Mouse (Mus musculus) limb, embryonic 10.5 days (tissue): ENCODE data around the gene Thrap3. TPM values are rescaled to one million over a fixed set of nuclear protein-coding genes. Genes with fewer than 3 reads are reported as not detected.

Experiments
- DNase-seq: peaks from one replicate; pipeline ENCODE4 v3.0.0-alpha.2; 2017; ENCODE audit warnings: low spot score
- H3K27ac ChIP-seq: fragments of 300-500 bp; sonication (generic); 2 replicates; pipeline ENCODE4 v1.5.1; 2016; ENCODE audit warnings: mild to moderate bottlenecking
- H3K27me3 ChIP-seq: fragments of 300-500 bp; sonication (generic); 2 replicates; pipeline ENCODE4 v1.6.1; 2016; ENCODE audit warnings: low read depth, mild to moderate bottlenecking; ENCODE audit not compliant: poor library complexity, severe bottlenecking
- H3K36me3 ChIP-seq: fragments of 300-500 bp; sonication (generic); 2 replicates; pipeline ENCODE4 v1.6.1; 2016; ENCODE audit warnings: mild to moderate bottlenecking, moderate library complexity
- H3K4me1 ChIP-seq: fragments of 300-500 bp; sonication (generic); 2 replicates; pipeline ENCODE4 v1.6.1; 2016
- H3K4me3 ChIP-seq: fragments of 300-500 bp; sonication (generic); 2 replicates; pipeline ENCODE4 v1.5.1; 2016; ENCODE audit warnings: mild to moderate bottlenecking, moderate library complexity
- H3K9me3 ChIP-seq: fragments of 300-500 bp; sonication (generic); replicated peaks from 2 replicates; pipeline ENCODE4 v1.6.1; 2016; ENCODE audit warnings: mild to moderate bottlenecking
- WGBS: fragments of 180-500 bp; shearing (Covaris S2); methylation state at CpG from one replicate; pipeline ENCODE4 v1.1.7; 2016; 5-methylcytosine and 5-hydroxymethylcytosine counted together
- polyA plus RNA-seq: library from polyadenylated mRNA; unstranded; fragments of >200 nt; fragmentation: Nextera tagmentation; extraction: Ambion mirVana; gene quantifications from 2 replicates; pipeline ENCODE4 v1.2.1, GENCODE M21; 2016

Gene Thrap3
- polyA plus RNA-seq, 1 experiment from 2014 or later: 287 TPM

DNA sequence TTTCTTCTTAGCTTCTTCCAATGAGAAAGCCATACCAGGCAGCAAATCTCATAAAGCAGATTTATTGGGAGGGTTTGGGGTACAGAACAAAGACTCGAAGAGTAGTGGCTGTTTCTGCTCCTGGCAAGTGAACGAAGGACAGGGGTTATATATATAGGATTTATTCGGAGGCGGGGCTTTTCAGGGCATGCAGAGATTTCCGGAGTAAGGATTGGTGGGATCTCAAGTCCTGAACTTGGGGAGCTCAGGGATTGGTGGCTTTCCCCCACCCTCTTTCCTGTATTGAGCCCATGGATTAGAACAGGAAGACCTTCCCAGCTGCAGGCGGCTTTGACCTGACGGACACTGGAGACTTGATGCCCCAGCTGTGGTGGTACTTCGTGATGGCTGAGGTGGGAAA lies 1.5 kb upstream of the Thrap3 start:
- Histone ChIP-seq H3K27ac (peak overlapping the region; percentile 97), H3K4me3 (no peak overlapping the region), H3K9me3 (no peaks in the 10 kb centered on the region), H3K36me3 (peaks cover 19% of the 10 kb centered on the region), H3K27me3 (no peaks in the 10 kb centered on the region), H3K4me1 (peaks cover 37% of the 10 kb centered on the region)
- WGBS: 78% methylated on average over 8 of the region's 8 CpGs
- no peak for DNase-seq

DNA sequence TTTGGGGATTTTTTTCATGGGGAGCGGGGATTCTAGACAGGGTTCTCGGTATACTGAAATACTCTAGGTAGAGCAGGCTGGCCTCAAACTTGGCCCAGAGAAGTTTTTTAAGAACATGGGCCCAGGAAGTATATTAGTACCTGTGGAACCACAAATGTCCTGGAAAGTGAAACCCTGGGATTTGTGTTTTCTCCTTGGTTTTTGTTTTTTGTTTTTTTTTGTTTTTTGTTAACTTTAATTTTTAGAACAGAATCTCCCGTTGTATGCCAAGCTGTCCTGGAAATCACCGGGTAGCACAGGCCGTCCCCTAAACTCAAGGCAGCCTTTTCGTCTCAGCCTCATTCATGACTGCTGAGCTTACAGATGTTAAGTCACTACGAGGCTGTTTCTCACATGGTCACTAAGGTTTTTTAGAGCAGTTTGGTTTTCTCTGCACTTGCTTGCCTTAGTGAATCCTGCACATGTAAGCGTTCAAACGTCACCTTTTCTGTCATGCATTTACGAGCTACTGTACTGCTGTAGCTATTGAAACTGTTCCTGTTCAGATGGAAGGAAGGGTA lies 856 bp upstream of the Thrap3 start:
- H3K27me3 ChIP-seq: no peaks in the 10 kb centered on the region
- no peaks in the 10 kb centered on the region for H3K9me3 ChIP-seq
- peaks cover 20% of the 10 kb centered on the region for H3K36me3 ChIP-seq
- H3K4me3 ChIP-seq: peak overlapping the region; percentile 81
- H3K27ac ChIP-seq: peak overlapping the region; percentile 97
- DNase-seq: no peak
- peaks cover 37% of the 10 kb centered on the region for H3K4me1 ChIP-seq
- 76% methylated on average over 10 of the region's 10 CpGs for WGBS

DNA sequence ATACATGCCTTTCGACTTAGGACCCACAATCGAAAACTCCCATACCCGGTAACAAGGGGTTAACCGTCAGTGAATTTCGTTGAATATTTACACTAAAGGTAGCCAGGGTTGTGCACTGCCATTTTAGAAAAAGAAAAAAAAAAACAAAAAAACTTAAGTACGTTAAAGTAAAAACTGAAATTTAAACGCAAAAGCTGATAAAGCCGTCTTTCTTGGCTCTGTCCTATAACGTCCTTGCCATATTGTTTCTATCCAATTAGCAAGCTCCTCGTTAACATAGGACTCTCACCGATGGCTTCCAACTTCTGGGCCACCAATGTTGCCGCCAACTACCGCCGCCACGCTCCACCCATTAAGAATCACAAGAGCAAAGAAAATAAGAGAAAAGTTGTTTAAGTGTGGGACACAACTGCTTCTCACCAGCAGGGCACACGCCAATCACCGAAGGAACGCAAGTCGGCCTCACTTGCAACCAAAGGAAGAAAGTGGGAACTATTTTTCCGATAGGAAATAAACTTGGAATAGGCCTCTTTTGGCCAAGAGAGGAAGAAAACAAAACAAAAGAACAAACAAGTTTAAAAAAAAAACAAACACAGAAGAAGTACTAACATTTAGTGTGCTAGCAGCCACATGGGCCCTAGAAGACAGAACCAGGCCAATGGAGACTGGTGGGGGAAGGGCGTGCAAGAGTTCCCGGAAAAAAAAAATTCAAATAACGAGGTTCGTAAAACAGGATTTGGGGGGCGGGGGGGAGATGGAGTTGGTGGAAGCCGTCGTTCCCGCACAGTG lies 852 bp downstream of the Thrap3 start:
- DNase-seq: peak; percentile 56
- WGBS: under 1% methylated on average over 28 of the region's 28 CpGs
- H3K4me3 ChIP-seq: peak overlapping the region; percentile 81
- peaks cover 33% of the 10 kb centered on the region for H3K36me3 ChIP-seq
- H3K4me1 ChIP-seq: peaks cover 37% of the 10 kb centered on the region
- no peaks in the 10 kb centered on the region for H3K9me3 ChIP-seq
- no peaks in the 10 kb centered on the region for H3K27me3 ChIP-seq
- peak overlapping the region; percentile 97 for H3K27ac ChIP-seq

DNA sequence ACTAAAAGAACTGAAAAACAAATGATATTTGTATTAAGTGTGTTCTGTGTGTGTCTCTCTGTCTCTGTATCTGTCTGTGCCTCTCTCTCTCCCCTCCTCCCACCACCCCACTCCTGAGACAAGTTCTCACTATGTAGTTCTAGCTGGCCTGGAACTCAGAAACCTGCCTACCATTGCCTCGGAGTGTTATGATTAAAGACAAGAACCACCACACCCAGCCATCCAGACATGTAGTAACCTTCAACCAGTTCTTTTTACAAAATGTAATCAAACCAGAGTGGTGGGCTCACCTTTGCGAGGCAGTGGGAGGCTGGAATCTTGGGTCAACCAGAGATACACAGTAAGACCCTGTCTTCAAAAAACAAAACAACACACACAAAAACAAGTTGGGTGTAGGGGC lies 1.9 kb downstream of the Thrap3 start:
- Histone ChIP-seq H3K4me3 (peak overlapping the region; percentile 81), H3K4me1 (peaks cover 37% of the 10 kb centered on the region), H3K27ac (no peak overlapping the region), H3K36me3 (peaks cover 43% of the 10 kb centered on the region), H3K9me3 (no peaks in the 10 kb centered on the region), H3K27me3 (no peaks in the 10 kb centered on the region)
- 71% methylated on average over 2 of the region's 2 CpGs for WGBS
- no peak for DNase-seq

DNA sequence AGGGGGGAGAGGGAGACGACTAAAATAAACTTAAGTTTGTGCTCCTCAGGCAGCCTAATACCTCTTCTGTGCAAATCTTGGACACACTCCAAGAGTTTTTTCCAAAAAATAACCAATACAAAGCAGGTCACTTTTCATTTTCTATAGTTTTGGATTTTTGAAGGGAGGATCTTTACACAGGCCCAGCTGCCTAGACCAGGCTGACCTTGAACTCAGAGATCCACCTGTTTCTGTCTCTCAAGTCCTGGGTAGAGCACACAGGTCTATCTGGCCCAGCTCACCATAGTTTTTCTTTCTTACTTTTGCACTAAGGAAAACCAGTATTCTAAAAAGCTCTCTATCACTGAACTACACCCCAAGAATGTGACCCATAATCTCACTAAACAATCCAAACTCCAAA lies 2.5 kb downstream of the Thrap3 start:
- H3K4me1 ChIP-seq: peaks cover 37% of the 10 kb centered on the region
- WGBS: 83% methylated on average over 1 of the region's 1 CpGs
- no peak overlapping the region for H3K27ac ChIP-seq
- H3K9me3 ChIP-seq: no peaks in the 10 kb centered on the region
- H3K4me3 ChIP-seq: peak overlapping the region; percentile 81
- no peak for DNase-seq
- no peaks in the 10 kb centered on the region for H3K27me3 ChIP-seq
- peaks cover 48% of the 10 kb centered on the region for H3K36me3 ChIP-seq

DNA sequence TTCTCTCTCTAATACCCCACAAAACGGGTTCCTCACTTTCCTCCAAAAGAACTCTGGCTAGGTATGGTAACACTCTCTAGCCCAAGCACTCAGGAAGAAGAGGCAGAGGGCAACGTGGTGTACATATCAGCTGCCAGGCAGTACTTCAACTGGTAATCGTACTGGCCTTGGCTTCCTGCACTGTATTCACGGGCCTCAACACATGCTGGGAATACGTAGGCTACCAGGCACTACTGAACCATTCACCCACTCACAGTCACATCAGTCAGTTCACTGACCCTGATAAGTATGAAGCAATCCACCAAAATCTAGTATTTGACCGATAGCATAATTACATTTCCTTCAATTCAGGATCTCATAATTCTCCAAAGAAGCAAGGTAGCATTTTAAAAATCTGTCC lies 3.0 kb downstream of the Thrap3 start:
- WGBS: 92% methylated on average over 6 of the region's 6 CpGs
- Histone ChIP-seq H3K36me3 (peaks cover 53% of the 10 kb centered on the region), H3K4me1 (peaks cover 37% of the 10 kb centered on the region)

DNA sequence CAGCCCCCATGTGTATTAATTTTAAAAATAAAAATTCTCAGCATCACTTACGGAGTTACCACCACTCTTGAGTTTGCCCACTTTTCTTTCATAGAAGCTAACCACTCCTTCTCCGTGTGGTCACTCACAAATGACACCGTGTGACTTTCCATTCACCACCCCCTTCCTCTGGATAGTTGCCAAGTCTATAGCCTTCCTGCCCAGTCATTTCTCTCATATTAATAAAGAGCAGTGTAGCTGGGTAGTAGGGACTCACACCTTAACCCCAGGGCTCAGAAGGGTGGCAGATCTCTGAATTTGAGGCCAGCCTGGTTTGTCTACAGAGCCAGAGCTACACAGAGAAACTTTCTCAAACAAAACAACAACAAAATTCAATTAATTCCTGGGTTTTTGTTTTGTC lies 5.1 kb downstream of the Thrap3 start:
- peaks cover 74% of the 10 kb centered on the region for H3K36me3 ChIP-seq
- H3K9me3 ChIP-seq: no peaks in the 10 kb centered on the region
- DNase-seq: no peak
- peaks cover 17% of the 10 kb centered on the region for H3K4me1 ChIP-seq
- H3K4me3 ChIP-seq: no peak overlapping the region
- 93% methylated on average over 3 of the region's 3 CpGs for WGBS
- no peak overlapping the region for H3K27ac ChIP-seq
- H3K27me3 ChIP-seq: no peaks in the 10 kb centered on the region

More for the DNA sequence above, 3.0 kb downstream of the Thrap3 start:
- no peaks in the 10 kb centered on the region for H3K27me3 ChIP-seq
- H3K9me3 ChIP-seq: no peaks in the 10 kb centered on the region
- H3K4me3 ChIP-seq: no peak overlapping the region
- no peak for DNase-seq
- no peak overlapping the region for H3K27ac ChIP-seq

DNA sequence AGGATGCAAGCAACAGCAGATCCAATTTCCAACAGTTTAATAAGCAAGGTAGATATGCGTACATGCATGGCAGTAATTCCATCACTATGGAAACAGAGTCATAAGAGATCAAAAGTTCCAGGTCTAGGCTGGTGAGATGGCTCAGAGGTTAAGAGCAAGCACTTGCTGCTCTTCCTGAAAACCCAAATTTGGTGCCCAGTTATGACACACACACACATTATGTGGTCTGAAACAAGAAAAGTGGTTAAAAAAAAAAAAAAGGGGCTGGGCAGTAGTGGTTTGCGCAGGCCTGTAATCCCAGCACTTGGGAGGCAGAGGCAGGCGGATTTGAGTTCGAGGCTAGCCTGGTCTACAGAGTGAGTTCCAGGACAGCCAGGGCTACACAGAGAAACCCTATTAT lies 7.6 kb downstream of the Thrap3 start:
- H3K36me3 ChIP-seq: peaks cover 90% of the 10 kb centered on the region
- H3K4me1 ChIP-seq: peaks cover 4% of the 10 kb centered on the region; the same call in 1 of the 2 replicates
- H3K27ac ChIP-seq: no peak overlapping the region
- WGBS: 95% methylated on average over 4 of the region's 4 CpGs
- H3K4me3 ChIP-seq: no peak overlapping the region
- no peak for DNase-seq
- H3K9me3 ChIP-seq: no peaks in the 10 kb centered on the region
- H3K27me3 ChIP-seq: no peaks in the 10 kb centered on the region

DNA sequence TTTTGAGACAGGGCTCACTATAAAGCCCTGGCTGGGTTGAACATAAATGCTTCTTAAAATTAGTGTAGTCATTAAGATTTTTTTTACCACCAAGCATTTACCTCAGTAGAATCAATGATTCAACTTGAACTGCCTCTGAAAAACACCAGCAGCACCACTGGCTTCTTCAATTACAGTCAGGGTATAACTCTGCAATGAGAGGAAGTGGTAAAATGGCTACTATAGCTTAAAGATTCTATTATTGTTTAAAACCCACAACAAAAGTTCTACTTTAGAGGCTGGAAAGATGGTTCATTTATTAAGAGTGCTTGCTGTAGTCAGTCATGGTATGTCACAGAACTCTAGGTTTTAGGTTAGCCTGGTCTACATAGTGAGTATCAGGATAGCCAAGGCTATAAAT lies 8.3 kb downstream of the Thrap3 start:
- Histone ChIP-seq H3K27me3 (no peaks in the 10 kb centered on the region), H3K4me1 (no peaks in the 10 kb centered on the region), H3K27ac (no peak overlapping the region), H3K9me3 (no peaks in the 10 kb centered on the region), H3K36me3 (peaks cover 90% of the 10 kb centered on the region), H3K4me3 (no peak overlapping the region)
- DNase-seq: no peak

DNA sequence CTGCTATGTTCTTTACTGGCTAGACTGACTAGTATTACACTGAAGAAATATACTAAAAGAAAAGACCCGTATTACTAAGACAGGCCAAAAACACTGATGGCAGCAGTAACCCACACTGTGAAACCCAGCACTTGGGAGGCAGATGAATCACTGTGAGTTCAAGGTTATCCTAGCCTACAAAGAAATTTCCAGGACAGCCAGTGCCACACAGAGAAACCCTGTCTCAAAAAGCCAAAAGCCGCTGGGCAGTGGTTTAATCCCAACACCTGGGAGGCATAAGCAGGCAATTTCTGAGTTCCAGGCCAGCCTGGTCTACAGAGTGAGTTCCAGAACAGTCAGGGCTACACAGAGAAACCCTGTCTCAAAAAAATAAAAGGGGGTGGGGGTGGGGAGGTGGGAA lies 11.9 kb downstream of the Thrap3 start:
- no peak for DNase-seq
- Histone ChIP-seq H3K4me1 (0 out of 2 replicates have a peak, but pooled peaks cover 4% of the 10 kb centered on the region), H3K4me3 (no peak overlapping the region), H3K9me3 (no peaks in the 10 kb centered on the region), H3K36me3 (peaks cover 95% of the 10 kb centered on the region), H3K27me3 (no peaks in the 10 kb centered on the region), H3K27ac (no peak overlapping the region)
- 95% methylated on average over 2 of the region's 2 CpGs for WGBS

DNA sequence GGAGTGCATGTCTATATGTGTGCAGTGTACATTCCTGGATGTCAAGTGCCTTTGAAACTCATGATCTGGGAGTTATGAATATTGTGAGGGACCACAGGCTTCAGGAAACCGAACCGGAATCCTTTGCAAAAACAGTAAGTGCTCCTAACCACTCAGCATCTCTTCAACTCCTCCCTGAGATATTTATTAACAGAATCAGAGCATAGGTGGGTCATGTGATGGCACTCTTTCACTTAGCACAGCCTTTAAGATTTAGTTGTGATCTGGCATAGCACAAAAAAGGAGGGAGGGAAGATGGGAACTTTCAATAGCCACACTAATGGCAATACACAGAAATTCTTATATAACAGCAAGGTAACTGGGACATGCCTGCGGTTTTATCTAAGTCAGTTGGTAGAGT lies 15.5 kb downstream of the Thrap3 start:
- Histone ChIP-seq H3K27me3 (no peaks in the 10 kb centered on the region), H3K27ac (no peak overlapping the region), H3K4me1 (0 out of 2 replicates have a peak, but pooled peaks cover 4% of the 10 kb centered on the region), H3K4me3 (no peak overlapping the region), H3K36me3 (peaks cover 96% of the 10 kb centered on the region), H3K9me3 (no peaks in the 10 kb centered on the region)
- WGBS: 96% methylated on average over 3 of the region's 3 CpGs
- no peak for DNase-seq

DNA sequence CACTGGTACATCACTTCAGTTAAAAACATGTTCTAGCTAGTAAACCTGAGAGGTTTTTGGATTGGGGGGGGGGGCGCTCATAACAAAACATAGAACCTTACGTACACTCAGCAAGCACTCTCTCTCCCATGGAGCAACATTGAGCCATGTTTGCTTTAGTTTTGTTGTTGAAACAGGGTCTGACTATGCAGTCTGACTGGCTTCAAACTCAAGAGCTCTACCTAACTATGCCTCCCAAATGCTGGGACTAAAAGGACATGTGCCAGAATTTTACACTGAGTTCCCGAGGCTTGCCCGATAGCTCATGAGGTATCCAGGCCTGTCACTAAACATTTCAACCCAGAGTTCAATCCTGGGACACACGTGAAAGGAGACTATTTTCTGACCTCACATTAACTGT lies 19.5 kb downstream of the Thrap3 start:
- Histone ChIP-seq H3K27me3 (no peaks in the 10 kb centered on the region), H3K9me3 (no peaks in the 10 kb centered on the region), H3K4me3 (no peak overlapping the region), H3K36me3 (peaks cover 98% of the 10 kb centered on the region), H3K4me1 (0 out of 2 replicates have a peak, but pooled peaks cover under 1% of the 10 kb centered on the region), H3K27ac (no peak overlapping the region)
- 91% methylated on average over 5 of the region's 5 CpGs for WGBS
- DNase-seq: no peak

DNA sequence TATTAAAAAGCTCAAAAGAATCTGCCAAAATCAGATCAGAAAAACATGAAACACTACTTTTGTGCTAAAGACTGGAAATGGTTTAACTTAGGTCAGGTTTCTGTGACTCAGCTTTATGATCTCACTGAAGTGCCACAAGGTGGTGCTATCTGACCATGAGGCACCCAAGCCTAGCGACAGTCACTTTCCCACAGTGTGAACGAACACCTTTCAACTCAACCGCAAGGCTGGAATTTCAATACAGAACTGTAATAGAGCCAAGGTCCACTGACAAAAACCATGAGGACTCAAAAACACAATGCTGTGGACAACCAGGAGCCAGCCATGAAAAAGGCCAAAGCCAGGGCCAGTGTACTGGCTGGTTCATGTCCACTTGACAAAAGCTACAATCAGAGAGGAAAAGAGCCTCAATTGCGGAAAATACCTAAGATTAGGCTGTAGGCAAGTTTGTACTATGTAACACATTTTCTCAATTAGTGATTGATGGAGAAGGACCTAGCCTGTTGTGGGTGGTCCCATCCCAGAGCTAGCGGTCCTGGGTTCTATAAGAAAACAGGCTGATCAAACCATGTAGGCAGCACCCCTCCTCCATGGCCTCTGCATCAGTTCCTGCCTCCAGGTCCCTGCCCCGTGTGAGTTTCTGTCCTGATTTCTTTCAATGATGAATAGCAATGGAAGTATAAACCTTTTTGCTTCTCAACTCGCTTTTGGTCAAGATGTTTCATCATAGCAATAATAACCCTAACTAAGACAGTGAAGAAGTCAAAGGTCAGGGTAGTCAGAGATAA lies 21.2 kb downstream of the Thrap3 start:
- DNase-seq: no peak

More for the DNA sequence above, 21.2 kb downstream of the Thrap3 start:
- Histone ChIP-seq H3K4me1 (no peaks in the 10 kb centered on the region), H3K9me3 (no peaks in the 10 kb centered on the region), H3K27me3 (no peaks in the 10 kb centered on the region), H3K4me3 (no peak overlapping the region), H3K27ac (no peak overlapping the region), H3K36me3 (peaks cover 97% of the 10 kb centered on the region)
- WGBS: 70% methylated on average over 7 of the region's 7 CpGs
